Mouse (Mus musculus): ENCODE results near the gene Gm49378. TPM values are rescaled to one million over a fixed set of nuclear protein-coding genes. Genes with fewer than 3 reads are reported as not detected.

Gene Gm49378
- 3.7 TPM in 1 of 2 replicates, not detected in the other for polyA plus RNA-seq (2012; ENCODE audit: low replicate concordance)

DNA sequence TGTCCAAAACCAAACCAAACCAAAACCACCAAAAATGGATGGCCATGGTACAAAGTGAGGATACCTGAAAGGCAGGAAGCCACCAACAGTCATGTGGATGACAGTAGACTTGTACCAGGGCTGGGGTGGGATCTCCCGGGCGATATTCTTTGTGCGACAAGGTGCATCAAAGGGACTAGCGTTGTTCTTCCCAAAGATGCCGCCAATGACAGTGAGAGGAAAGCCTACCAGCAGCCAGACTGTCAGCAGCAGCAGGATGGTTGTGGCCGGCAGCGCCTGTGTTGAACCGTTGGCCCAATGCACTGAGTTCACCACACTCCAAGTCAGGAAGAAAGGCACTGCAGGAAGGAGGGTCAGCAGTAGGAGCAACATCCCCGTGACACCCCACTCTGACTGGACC, at the start of gene Gm49378:
TSS of gene Gm49378 (minus strand) at position 101 of the 400 bp plus-strand sequence.

DNA sequence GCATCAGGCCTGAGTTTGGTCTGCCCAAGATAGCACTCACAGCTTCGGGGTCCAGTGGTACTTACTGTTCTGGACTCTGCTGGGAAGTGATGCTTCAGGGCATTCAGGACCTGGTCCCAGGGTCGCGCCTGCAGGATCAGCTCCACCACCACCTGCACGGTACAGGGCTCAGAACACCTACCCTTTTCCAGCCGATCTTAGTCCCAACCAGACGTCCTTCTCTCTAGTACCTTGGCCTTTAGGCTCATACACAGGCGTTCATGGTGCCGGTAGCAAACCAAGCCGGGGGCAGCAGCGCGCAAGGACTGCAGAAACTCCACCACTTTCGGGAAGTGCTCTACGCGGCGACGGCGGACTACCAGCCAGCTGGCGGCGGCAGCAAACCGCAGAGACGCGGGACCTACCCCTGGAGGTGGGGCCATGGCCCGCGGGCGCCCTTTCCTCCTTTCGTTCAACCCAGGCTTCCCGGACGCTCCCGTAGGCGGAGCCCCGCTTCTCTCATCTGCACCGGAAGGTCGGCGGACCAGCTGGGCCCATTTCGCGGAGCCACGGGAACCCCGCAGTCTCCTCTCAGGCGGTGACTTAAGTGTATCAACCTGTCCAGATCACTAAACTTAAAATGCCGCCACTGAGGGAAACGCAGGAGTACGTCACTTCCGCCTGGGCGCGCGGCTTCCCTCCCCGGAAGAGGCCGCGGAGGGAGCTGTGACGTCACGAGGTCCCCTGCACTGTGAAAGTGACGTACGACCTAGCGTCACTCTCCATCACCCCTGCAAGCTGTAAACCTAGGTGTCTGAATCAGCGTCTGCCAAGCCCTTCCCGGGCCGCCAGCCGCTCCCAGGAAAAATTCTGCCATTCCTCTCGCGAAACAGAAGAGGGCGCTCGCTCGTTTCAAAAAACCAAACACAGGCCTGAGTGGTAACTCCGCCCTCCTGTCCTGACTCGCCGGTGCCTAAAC, 43.7 kb upstream of the Gm49378 start, which contains the start of gene Tinf2:
TSS of gene Tinf2 (minus strand) at position 661 of the 958 bp plus-strand sequence.

DNA sequence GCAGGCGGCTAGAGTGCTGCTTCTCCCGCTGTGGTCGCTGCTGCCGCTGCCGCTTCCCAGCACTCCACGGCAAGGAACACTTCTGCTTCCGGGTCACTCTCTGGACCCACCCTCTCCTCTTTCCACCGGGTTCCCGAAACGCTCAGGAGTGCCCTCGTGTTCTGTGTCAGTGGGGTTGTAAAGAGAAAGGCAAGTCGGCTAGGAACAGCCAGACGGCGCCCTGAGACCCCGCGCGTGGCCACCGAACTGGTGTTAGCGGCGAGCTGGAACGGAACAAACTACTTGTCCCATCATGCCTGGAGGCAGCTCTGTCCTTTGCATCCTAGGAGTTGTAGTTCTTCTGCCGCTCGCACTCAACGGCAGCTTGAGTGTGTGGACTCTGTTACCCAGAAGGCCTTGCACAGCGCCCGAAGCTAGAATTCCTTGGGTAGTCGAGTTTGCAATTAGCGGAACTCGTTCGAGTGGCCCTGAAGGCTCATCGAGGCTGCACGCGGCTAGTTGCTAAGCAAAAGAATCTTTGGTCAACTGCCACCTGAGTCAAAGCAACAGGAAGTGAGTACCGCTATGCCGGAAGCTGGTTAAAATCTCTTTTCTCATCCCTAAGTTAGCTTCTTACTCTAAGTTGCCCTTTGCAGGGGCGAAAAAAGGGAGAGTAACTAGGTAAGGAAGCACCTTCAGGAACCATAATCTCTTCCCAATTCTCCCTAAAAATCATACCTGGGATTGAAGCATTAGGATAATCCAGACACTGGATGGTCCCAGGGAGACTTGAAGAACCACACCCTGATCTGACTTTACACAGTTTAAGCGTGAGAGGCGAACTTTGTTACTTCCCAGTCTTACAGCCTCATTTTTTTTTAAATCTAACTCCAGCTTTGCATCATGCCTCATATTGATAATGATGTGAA, 34.4 kb upstream of the Gm49378 start, which contains the start of the genes Gmpr2 and Nedd8:
TSS of gene Gmpr2 (plus strand) at position 109 of the 908 bp plus-strand sequence.
TSS of gene Nedd8 (minus strand) at position 292 of the 908 bp plus-strand sequence.

DNA sequence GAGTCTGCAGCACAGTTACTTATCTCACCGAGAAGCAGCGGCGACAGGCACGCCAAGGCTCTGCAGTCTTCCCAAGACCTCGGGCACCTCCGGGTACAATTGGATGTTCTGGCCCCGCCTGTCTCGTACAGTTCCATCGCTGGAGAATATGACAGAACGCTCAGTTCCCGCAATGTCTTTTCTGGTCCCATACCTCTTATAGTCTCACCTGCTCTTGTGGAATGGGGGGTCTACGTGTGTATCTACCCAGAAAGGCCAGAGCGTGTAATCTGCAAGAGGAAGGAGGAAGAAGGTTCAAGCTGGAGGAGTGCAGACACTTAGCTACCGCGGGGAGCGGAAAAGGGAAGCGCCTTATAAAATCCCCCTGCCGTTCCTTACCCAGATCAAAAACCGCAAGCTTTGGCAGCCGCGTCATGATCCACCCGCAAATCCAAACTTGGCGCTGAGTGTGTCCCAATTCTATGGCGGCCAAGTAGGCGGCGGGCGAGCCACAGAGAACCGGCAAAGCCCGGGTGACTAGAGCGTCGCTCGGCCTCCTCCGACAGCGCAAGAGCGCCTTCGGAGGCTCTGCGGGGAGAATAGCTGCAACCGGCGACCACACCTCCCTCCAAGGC, 22.4 kb upstream of the Gm49378 start, which contains the start of gene Mdp1:
TSS of gene Mdp1 (minus strand) at position 549 of the 614 bp plus-strand sequence.

DNA sequence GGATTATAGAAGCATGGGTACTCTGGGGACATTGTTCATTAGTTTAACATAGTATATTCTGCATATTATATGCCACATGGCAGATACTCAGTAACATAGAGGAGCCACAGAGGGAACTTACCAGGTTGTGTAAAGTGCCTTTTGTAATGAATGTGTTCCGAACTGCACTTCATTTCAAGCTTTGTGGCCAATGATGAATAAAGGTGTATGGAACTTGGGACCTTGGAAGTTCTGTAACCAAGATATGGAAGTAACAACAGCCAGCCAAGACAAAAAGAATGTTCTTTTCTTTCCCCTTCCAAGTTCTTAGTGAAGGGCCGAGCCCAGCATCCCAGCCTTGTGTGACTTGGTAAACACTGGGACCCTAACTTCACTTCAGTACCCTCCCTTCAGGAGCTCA, 12.2 kb upstream of the Gm49378 start, which contains the start of gene Tssk4:
TSS of gene Tssk4 (plus strand) at position 301 of the 400 bp plus-strand sequence.

DNA sequence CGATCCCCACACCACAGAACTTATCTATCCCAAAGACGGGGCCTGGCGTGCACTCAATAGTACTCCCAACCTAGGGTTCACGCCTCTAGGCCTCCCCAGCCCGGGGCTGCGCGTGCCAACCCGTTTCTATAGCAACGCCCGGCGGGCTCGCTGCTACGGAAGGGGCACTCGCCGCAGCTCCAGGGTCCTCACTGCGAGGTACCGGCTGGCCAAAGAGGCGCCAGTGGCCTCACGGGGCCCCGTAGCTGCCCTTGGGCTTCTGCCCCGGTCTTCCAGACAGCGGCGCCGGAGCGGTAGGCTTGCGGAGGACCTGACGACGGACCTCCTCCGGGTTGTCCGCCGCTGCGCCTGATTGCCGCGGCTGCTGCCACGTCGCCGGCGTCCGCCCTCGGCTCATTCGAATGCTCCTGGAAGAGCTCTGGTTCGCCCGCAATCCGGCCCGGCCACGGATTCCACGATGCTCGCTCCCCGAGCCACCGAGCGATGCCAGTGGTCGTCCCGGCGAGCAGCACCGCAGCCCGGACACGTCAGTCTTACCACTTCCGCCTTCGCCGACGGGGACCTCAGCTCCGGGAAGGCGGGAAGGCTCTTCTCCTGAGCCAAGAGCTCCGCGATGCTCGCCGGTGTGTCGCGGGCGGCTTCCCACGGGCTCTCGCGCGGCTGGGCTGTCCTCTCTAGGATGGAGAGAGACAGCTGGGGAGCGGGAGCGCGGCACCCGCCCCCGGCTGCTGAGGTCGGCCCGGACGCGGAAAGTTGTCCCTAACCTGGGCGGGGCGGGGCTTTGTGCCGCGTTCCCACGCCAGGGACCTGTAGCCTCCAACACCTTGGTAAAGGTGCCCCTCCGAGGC, 5.6 kb upstream of the Gm49378 start, which contains the start of gene Tm9sf1:
TSS of gene Tm9sf1 (minus strand) at position 747 of the 848 bp plus-strand sequence.

DNA sequence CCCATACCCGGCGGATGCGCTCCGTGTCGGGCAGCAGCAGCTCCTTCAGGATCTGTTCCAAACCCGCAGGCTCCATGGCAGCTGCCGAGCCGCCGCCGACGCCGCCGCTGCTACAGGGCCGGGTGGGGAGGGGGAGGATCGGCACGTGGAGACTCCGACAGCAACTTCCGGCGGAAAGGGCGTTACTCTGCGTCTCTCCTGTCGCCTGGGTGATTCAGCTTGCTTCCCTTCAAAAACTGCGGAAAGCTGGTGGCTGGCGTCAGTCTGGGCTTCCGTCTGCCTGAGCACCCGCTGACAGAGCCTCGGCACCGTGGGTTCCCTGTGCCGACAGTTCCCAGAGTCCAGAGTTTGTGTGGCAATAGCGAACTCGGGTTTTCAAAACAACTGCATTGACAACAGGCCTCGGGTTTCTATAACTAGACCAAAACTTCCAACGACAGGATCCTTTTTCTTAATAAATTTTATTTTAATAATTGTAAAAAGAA, 2.1 kb downstream of the Gm49378 start, which contains the start of gene Ipo4:
TSS of gene Ipo4 (minus strand) at position 435 of the 485 bp plus-strand sequence.

DNA sequence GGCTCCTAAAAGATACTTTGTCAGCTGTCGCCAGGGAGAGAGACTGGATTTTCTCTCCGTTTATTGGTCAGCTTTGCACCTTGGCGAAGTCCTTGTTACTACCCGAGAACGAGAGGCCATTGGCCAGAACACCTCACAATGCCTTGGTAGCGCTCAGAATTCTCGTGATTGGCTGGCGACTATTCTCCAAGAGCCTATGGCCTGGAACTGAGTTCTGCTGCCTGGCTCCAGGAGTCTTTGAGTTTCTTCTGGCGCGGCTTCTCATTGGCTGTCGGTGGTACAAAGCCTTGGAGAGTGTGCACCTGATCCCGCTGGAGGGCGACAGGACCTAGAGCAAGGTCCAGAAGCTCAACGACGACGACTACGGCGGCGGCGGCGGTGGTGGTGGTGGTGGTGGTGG, 19.9 kb downstream of the Gm49378 start, which contains the start of gene Rec8:
TSS of gene Rec8 (plus strand) at position 216 of the 400 bp plus-strand sequence.

DNA sequence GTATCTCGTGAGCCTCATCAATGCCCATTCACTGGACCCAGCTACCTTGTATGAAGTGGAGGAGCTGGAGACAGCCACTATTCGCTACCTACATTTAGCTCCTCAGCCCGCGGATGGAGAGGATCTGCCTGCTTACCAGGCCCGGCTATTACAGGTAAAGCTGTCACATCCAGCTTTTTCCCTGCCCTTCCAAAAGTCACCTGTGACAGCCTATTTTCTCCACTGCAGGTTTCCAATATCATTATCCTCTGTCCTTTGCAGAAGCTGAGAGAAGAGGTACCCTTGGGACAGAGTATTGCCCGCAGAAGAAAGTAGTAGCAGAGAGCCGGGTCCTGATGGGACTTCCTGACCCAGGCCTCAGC, 34.4 kb downstream of the Gm49378 start, which contains the start of gene Irf9:
TSS of gene Irf9 (plus strand) at position 301 of the 362 bp plus-strand sequence.

DNA sequence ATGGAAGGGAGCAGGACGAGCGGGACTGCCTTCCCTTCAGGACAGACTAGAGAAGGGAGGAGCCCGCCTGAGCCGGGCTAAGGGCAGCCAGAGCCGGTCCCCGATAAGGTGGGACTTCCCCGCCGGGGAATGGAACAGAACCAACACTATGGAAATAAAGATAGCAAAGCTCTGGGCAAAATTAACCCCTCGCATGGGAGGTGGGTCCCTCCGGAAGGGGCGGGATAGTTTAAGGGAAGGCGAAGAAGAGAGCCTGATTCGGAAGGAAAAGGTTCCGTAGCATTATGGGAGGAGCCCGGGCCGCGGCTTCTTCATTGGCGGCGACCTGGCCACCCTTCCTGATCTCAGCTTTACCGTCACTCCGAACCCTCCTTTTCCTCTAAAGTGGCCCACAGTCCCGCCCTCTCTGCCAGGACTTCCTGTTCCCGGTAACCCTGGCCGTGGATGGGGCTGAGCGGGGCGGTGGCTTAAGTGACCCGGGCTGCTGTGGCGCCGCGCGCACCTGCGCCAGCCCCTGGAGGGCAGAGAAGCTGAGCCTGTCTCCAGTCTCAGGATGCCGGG, 46.3 kb downstream of the Gm49378 start, which contains the start of gene Rnf31:
TSS of gene Rnf31 (plus strand) at position 378 of the 561 bp plus-strand sequence.

DNA sequence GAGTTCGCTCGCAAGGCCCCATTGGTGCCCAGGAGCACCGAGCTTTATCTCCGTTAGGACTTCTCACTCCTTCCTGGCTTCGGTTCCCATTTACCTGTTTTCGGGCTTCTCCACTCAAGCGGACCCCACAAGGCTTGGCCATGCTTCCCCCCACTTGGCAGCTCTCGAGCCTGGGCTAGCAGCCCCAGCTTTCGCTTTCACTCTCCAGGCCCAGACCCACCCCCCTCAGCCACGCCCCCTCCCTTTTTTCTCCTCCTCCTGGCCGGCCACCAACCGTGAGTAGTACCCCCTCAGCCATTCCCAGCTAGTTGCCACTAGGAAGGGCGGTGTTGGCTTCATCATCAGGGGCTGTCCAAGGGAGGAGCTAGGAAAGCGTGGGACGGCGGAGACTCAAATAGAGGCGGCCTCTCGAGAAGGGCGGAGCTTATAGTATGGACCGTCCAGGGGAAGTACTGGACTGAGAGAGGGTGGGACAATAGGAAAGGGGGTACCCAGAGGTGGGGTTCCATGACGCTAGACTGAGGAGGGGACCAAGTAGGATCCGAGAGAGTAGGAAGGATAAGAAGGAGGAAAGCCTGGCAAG, 46.9 kb downstream of the Gm49378 start, which contains the start of gene Psme2:
TSS of gene Psme2 (minus strand) at position 366 of the 583 bp plus-strand sequence.

DNA sequence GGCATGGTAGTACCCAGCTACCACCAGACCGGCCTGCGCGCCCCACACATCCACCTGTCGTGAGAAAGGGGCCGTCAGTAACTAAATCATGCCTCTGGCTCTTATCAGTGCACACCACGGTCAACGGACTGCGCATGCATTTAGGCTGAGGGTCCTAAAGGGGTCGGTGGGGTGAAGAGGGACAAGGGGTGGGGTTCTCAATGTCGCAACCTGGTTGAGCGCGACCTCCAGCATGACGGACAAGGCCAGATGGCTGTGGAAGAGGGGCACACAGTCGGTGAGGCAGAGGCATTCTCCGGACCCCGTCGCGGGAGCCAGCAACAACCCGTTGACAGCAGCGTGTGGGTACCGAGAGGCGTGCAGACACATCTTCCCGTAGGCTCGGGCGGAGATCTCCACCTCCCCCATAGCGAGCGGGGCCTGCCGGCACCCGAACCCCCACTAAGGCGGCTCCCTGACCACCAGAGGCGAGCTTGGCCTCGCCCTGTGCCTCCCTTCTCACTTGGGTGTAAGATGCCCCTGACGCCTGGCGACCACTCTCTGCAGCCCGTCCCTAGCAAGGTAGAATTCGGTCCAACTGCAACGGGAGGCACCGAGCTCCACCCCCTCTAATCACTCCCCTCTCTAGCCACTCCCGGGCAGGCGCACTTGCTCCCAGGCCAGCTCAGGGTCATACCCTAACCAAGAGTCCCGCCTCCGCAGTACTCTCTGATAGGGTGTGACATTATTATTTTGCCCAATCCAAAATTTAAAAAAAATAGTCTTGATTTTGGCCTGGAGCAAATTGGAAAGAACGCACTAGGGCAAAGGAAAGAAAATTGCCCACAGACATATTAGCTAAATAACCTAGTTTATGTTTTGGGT, 52.8 kb downstream of the Gm49378 start, which contains the start of gene Emc9:
TSS of gene Emc9 (minus strand) at position 601 of the 864 bp plus-strand sequence.

Other genes starting within 250 kb of the Gm49378 start
- gene Dhrs4, start 159.1 kb downstream of the Gm49378 start, polyA plus RNA-seq (2012; ENCODE audit: low replicate concordance), result 25.8 and 52.4 TPM in 2 replicates
- 3.4 and 6.3 TPM in 2 replicates for gene Carmil3, start 147.2 kb downstream of the Gm49378 start, polyA plus RNA-seq (2012; ENCODE audit: low replicate concordance)
- not detected in 2 replicates for gene Cpne6, start 127.5 kb downstream of the Gm49378 start, polyA plus RNA-seq (2012; ENCODE audit: low replicate concordance)
- not detected in 2 replicates for gene Nrl, start 112.9 kb downstream of the Gm49378 start, polyA plus RNA-seq (2012; ENCODE audit: low replicate concordance)
- 40.5 and 60.9 TPM in 2 replicates for gene Pck2, start 97.6 kb downstream of the Gm49378 start, polyA plus RNA-seq (2012; ENCODE audit: low replicate concordance)
- gene Dcaf11, start 77.9 kb downstream of the Gm49378 start, polyA plus RNA-seq (2012; ENCODE audit: low replicate concordance), result 66.7 and 69.0 TPM in 2 replicates
- gene A730061H03Rik, start 77.5 kb downstream of the Gm49378 start, polyA plus RNA-seq (2012; ENCODE audit: low replicate concordance), result 2.0 TPM in 1 of 2 replicates, not detected in the other
- 0.33 TPM in 1 of 2 replicates, not detected in the other for gene Fitm1, start 62.3 kb downstream of the Gm49378 start, polyA plus RNA-seq (2012; ENCODE audit: low replicate concordance)
- gene Psme1, start 59.8 kb downstream of the Gm49378 start, polyA plus RNA-seq (2012; ENCODE audit: low replicate concordance), result 226 and 353 TPM in 2 replicates
- gene Emc9, start 52.6 kb downstream of the Gm49378 start, polyA plus RNA-seq (2012; ENCODE audit: low replicate concordance), result 10.0 and 14.4 TPM in 2 replicates
- gene Psme2, start 46.8 kb downstream of the Gm49378 start, polyA plus RNA-seq (2012; ENCODE audit: low replicate concordance), result 65.8 and 135 TPM in 2 replicates
- 46.9 and 59.8 TPM in 2 replicates for gene Rnf31, start 46.2 kb downstream of the Gm49378 start, polyA plus RNA-seq (2012; ENCODE audit: low replicate concordance)
- gene Irf9, start 34.3 kb downstream of the Gm49378 start, polyA plus RNA-seq (2012; ENCODE audit: low replicate concordance), result 35.4 and 179 TPM in 2 replicates
- 0.49 and 0.84 TPM in 2 replicates for gene Rec8, start 19.9 kb downstream of the Gm49378 start, polyA plus RNA-seq (2012; ENCODE audit: low replicate concordance)
- gene Ipo4, start 1.9 kb downstream of the Gm49378 start, polyA plus RNA-seq (2012; ENCODE audit: low replicate concordance), result 14.0 and 57.8 TPM in 2 replicates
- 14.0 and 32.8 TPM in 2 replicates for gene Tm9sf1, start 5.9 kb upstream of the Gm49378 start, polyA plus RNA-seq (2012; ENCODE audit: low replicate concordance)
- gene Tssk4, start 12.3 kb upstream of the Gm49378 start, polyA plus RNA-seq (2012; ENCODE audit: low replicate concordance), result 0.45 and 0.48 TPM in 2 replicates
- gene Mdp1, start 22.6 kb upstream of the Gm49378 start, polyA plus RNA-seq (2012; ENCODE audit: low replicate concordance), result 18.5 and 23.8 TPM in 2 replicates
- gene Gmpr2, start 34.0 kb upstream of the Gm49378 start, polyA plus RNA-seq (2012; ENCODE audit: low replicate concordance), result 5.9 and 22.3 TPM in 2 replicates
- gene Nedd8, start 34.2 kb upstream of the Gm49378 start, polyA plus RNA-seq (2012; ENCODE audit: low replicate concordance), result 36.9 and 68.6 TPM in 2 replicates
- 48.2 and 59.6 TPM in 2 replicates for gene Tinf2, start 43.9 kb upstream of the Gm49378 start, polyA plus RNA-seq (2012; ENCODE audit: low replicate concordance)
- gene Tgm1, start 76.0 kb upstream of the Gm49378 start, polyA plus RNA-seq (2012; ENCODE audit: low replicate concordance), result 13.8 and 16.6 TPM in 2 replicates
- gene Rabggta, start 84.4 kb upstream of the Gm49378 start, polyA plus RNA-seq (2012; ENCODE audit: low replicate concordance), result 27.4 and 45.7 TPM in 2 replicates
- 8.3 and 9.9 TPM in 2 replicates for gene Dhrs1, start 107.8 kb upstream of the Gm49378 start, polyA plus RNA-seq (2012; ENCODE audit: low replicate concordance)
- 16.1 and 20.1 TPM in 2 replicates for gene Nop9, start 107.8 kb upstream of the Gm49378 start, polyA plus RNA-seq (2012; ENCODE audit: low replicate concordance)
- 0.11 and 0.15 TPM in 2 replicates for gene Cideb, start 120.6 kb upstream of the Gm49378 start, polyA plus RNA-seq (2012; ENCODE audit: low replicate concordance)
- gene Ltb4r2, start 123.5 kb upstream of the Gm49378 start, polyA plus RNA-seq (2012; ENCODE audit: low replicate concordance), result 0.13 and 0.56 TPM in 2 replicates
- gene Ltb4r1, start 128.1 kb upstream of the Gm49378 start, polyA plus RNA-seq (2012; ENCODE audit: low replicate concordance), result 4.6 and 38.8 TPM in 2 replicates
- gene Adcy4, start 146.2 kb upstream of the Gm49378 start, polyA plus RNA-seq (2012; ENCODE audit: low replicate concordance), result 0.45 and 1.2 TPM in 2 replicates
- gene Ripk3, start 151.0 kb upstream of the Gm49378 start, polyA plus RNA-seq (2012; ENCODE audit: low replicate concordance), result 43.4 and 85.4 TPM in 2 replicates
- gene Nfatc4, start 185.2 kb upstream of the Gm49378 start, polyA plus RNA-seq (2012; ENCODE audit: low replicate concordance), result 0.08 and 0.16 TPM in 2 replicates
- 0.58 and 0.74 TPM in 2 replicates for gene Nynrin, start 216.1 kb upstream of the Gm49378 start, polyA plus RNA-seq (2012; ENCODE audit: low replicate concordance)
- gene Cbln3, start 246.5 kb upstream of the Gm49378 start, polyA plus RNA-seq (2012; ENCODE audit: low replicate concordance), result 0.03 and 0.25 TPM in 2 replicates
- gene Khnyn, start 247.1 kb upstream of the Gm49378 start, polyA plus RNA-seq (2012; ENCODE audit: low replicate concordance), result 32.4 and 55.4 TPM in 2 replicates

All from hematopoietic multipotent progenitor cell, adult 10-12 weeks (in vitro differentiated cells).